Mouse (Mus musculus) kidney, embryonic 16.5 days (tissue): ENCODE data around the gene Guca1b. TPM values are rescaled to one million over a fixed set of nuclear protein-coding genes. Genes with fewer than 3 reads are reported as not detected.

Source experiments
- polyA plus RNA-seq: library from polyadenylated mRNA; unstranded; fragments of >200 nt; fragmentation: Nextera tagmentation; extraction: Ambion mirVana; gene quantifications from 2 replicates; pipeline ENCODE4 v1.2.1, GENCODE M21; 2015

Gene Guca1b
- polyA plus RNA-seq, 1 experiment from 2014 or later = 4.7 TPM

Other genes with a start within 250 kb of the Guca1b start
- gene Mrps10, start 16.5 kb upstream of the Guca1b start, polyA plus RNA-seq = 80.0 and 83.3 TPM in 2 replicates
- 2.2 and 2.7 TPM in 2 replicates for gene Guca1a, start 15.2 kb downstream of the Guca1b start, polyA plus RNA-seq
- 1.5 and 2.5 TPM in 2 replicates for gene AI661453, start 51.2 kb downstream of the Guca1b start, polyA plus RNA-seq
- 0.28 TPM in 1 of 2 replicates, not detected in the other for gene 1700001C19Rik, start 52.0 kb downstream of the Guca1b start, polyA plus RNA-seq
- 35.1 and 35.8 TPM in 2 replicates for gene Taf8, start 116.9 kb downstream of the Guca1b start, polyA plus RNA-seq
- gene Ccnd3, start 119.7 kb downstream of the Guca1b start, polyA plus RNA-seq = 295 and 301 TPM in 2 replicates
- 24.5 and 25.9 TPM in 2 replicates for gene Bysl, start 226.1 kb downstream of the Guca1b start, polyA plus RNA-seq
- 47.7 and 53.9 TPM in 2 replicates for gene Med20, start 226.2 kb downstream of the Guca1b start, polyA plus RNA-seq
- gene Gm20517, start 226.2 kb downstream of the Guca1b start, polyA plus RNA-seq = 1.6 TPM in 2 replicates
- 3.7 and 5.3 TPM in 2 replicates for gene Usp49, start 245.3 kb downstream of the Guca1b start, polyA plus RNA-seq